Mouse (Mus musculus): ENCODE measurements around the gene Tnni1. TPM values are rescaled to one million over a fixed set of nuclear protein-coding genes. Genes with fewer than 3 reads are reported as not detected.
A peak's percentile ranks its signal among the peaks of the same experiment; 100 is the strongest.

Gene Tnni1
- polyA plus RNA-seq (2014; fragmentation: Nextera tagmentation; extraction: Ambion mirVana), result 42.1 and 58.2 TPM in 2 replicates

GRCm38 (mm10) chr1:135778780-135779535 lies at the start of gene Tnni1:
Gene Tnni1 (plus strand): TSS chr1:135779434.
- no peak within 1 kb of the TSS for H3K9ac ChIP-seq (ENCODE audit: low read depth, low read length)
- H3K27me3 ChIP-seq (replicated peaks; ENCODE audit: control insufficient read depth, insufficient read depth, low read length), result no peaks in the 10 kb centered on the region
- peaks cover 6% of the 10 kb centered on the region; the same call in 1 of the 2 replicates for H3K4me1 ChIP-seq (replicated peaks; ENCODE audit: control insufficient read depth, insufficient read depth, low read length)
- DNase-seq (ENCODE audit: low spot score), result no peak
- 25% methylated on average over 22 of the region's 22 CpGs for WGBS
- H3K36me3 ChIP-seq (ENCODE audit: control insufficient read depth, insufficient read depth, low read length), result no peaks in the 10 kb centered on the region
- H3K27ac ChIP-seq (ENCODE audit: low read depth, low read length), result peak within 1 kb of the TSS; percentile 19; the same call in 1 of the 2 replicates
- no peak; the same call in 1 of the 2 replicates for ATAC-seq (replicated peaks; ENCODE audit: low FRiP score)
- no peak within 1 kb of the TSS for H3K4me3 ChIP-seq (ENCODE audit: low read depth, low read length)
- H3K4me2 ChIP-seq, result no peak within 1 kb of the TSS
- H3K9me3 ChIP-seq (ENCODE audit: control insufficient read depth, low read length), result no peaks in the 10 kb centered on the region

- Histone ChIP-seq H3K9me3 (ENCODE audit: control insufficient read depth, low read length) (no peaks in the 10 kb centered on the region), H3K4me1 (replicated peaks; ENCODE audit: control insufficient read depth, insufficient read depth, low read length) (peaks cover 44% of the 10 kb centered on the region), H3K4me3 (ENCODE audit: low read depth, low read length) (peak overlapping the region; percentile 69), H3K27me3 (replicated peaks; ENCODE audit: control insufficient read depth, insufficient read depth, low read length) (no peaks in the 10 kb centered on the region), H3K36me3 (ENCODE audit: control insufficient read depth, insufficient read depth, low read length) (no peaks in the 10 kb centered on the region), H3K27ac (ENCODE audit: low read depth, low read length) (peak overlapping the region; percentile 68; the same call in 1 of the 2 replicates), H3K9ac (ENCODE audit: low read depth, low read length) (peak overlapping the region; percentile 78), H3K4me2 (peak overlapping the region; percentile 83)
- 14% methylated on average over 4 of the region's 4 CpGs for WGBS
- DNase-seq (ENCODE audit: low spot score) (no peak), ATAC-seq (replicated peaks; ENCODE audit: low FRiP score) (0 out of 2 replicates have a peak, but pooled peaks have one; percentile 7)
Measured at GRCm38 (mm10) chr1:135729821-135730220, 49.4 kb upstream of the Tnni1 start.

- Histone ChIP-seq H3K36me3 (ENCODE audit: control insufficient read depth, insufficient read depth, low read length) (no peaks in the 10 kb centered on the region), H3K9ac (ENCODE audit: low read depth, low read length) (peak overlapping the region; percentile 25), H3K9me3 (ENCODE audit: control insufficient read depth, low read length) (no peaks in the 10 kb centered on the region), H3K27ac (ENCODE audit: low read depth, low read length) (peak overlapping the region; percentile 68; the same call in 1 of the 2 replicates), H3K4me3 (ENCODE audit: low read depth, low read length) (peak overlapping the region; percentile 69), H3K4me2 (peak overlapping the region; percentile 83), H3K4me1 (replicated peaks; ENCODE audit: control insufficient read depth, insufficient read depth, low read length) (peaks cover 47% of the 10 kb centered on the region), H3K27me3 (replicated peaks; ENCODE audit: control insufficient read depth, insufficient read depth, low read length) (no peaks in the 10 kb centered on the region)
- no peak for DNase-seq (ENCODE audit: low spot score)
- no peak for ATAC-seq (replicated peaks; ENCODE audit: low FRiP score)
- 24% methylated on average over 3 of the region's 3 CpGs for WGBS
Measured at GRCm38 (mm10) chr1:135730296-135730695, 48.9 kb upstream of the Tnni1 start.

- Histone ChIP-seq H3K27me3 (replicated peaks; ENCODE audit: control insufficient read depth, insufficient read depth, low read length) (no peaks in the 10 kb centered on the region), H3K4me1 (replicated peaks; ENCODE audit: control insufficient read depth, insufficient read depth, low read length) (peaks cover 53% of the 10 kb centered on the region), H3K27ac (ENCODE audit: low read depth, low read length) (peak overlapping the region; percentile 27; the same call in 1 of the 2 replicates), H3K9me3 (ENCODE audit: control insufficient read depth, low read length) (no peaks in the 10 kb centered on the region), H3K4me3 (ENCODE audit: low read depth, low read length) (no peak overlapping the region), H3K4me2 (peak overlapping the region; percentile 83; the same call in 1 of the 2 replicates), H3K9ac (ENCODE audit: low read depth, low read length) (no peak overlapping the region), H3K36me3 (ENCODE audit: control insufficient read depth, insufficient read depth, low read length) (no peaks in the 10 kb centered on the region)
- DNase-seq (ENCODE audit: low spot score), result no peak
- ATAC-seq (replicated peaks; ENCODE audit: low FRiP score), result no peak
- WGBS, result 23% methylated on average over 7 of the region's 7 CpGs
Measured at GRCm38 (mm10) chr1:135731393-135731792, 47.8 kb upstream of the Tnni1 start.

GRCm38 (mm10) chr1:135731897-135732684 lies 47.1 kb upstream of the Tnni1 start:
- ATAC-seq (replicated peaks; ENCODE audit: low FRiP score), result no peak
- WGBS, result 55% methylated on average over 11 of the region's 11 CpGs
- DNase-seq (ENCODE audit: low spot score), result no peak

DNA sequence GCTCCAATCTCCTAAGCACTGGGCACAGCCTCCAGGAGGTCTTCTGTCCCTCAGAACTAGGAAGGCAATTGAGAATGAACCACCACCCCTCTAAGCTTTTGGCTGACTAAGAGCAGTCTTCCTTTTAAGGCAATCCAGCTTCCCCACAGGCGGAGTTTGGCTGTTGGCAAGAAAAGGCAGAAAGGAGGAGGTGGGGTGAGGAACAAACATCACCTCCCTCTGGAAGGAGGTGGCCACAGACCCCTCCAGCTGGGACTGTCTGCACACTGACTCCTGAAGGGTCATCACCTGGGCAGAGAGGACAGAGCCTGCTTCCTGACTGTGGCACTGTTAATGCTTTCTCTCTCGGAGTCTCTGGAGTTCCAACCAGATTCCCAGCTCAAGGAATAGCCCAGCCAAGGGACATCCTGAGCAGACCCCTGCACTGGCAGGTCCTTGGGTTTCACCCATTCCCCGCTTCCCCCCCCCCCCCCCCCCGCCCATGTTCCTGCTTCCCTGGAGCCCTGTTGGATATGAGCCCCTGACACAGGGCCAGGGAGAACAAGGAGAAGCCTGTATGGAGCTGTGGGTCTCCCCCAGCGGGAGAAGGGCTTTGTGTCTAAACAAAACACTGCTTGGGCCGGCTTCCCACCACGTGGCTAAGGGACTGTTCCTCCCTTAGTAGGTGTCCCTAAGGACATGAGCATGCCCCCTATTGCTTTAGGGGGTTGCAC lies 44.9 kb upstream of the Tnni1 start:
- ATAC-seq (replicated peaks; ENCODE audit: low FRiP score) (no peak), DNase-seq (ENCODE audit: low spot score) (no peak)
- no peak overlapping the region for H3K4me3 ChIP-seq (ENCODE audit: low read depth, low read length)
- H3K4me1 ChIP-seq (replicated peaks; ENCODE audit: control insufficient read depth, insufficient read depth, low read length), result peaks cover 52% of the 10 kb centered on the region
- no peak overlapping the region; the same call in 1 of the 2 replicates for H3K27ac ChIP-seq (ENCODE audit: low read depth, low read length)
- no peaks in the 10 kb centered on the region for H3K27me3 ChIP-seq (replicated peaks; ENCODE audit: control insufficient read depth, insufficient read depth, low read length)
- no peak overlapping the region for H3K4me2 ChIP-seq
- WGBS, result 55% methylated on average over 6 of the region's 7 CpGs
- no peak overlapping the region for H3K9ac ChIP-seq (ENCODE audit: low read depth, low read length)
- no peaks in the 10 kb centered on the region for H3K36me3 ChIP-seq (ENCODE audit: control insufficient read depth, insufficient read depth, low read length)
- no peaks in the 10 kb centered on the region for H3K9me3 ChIP-seq (ENCODE audit: control insufficient read depth, low read length)

More at GRCm38 (mm10) chr1:135731897-135732684, 47.1 kb upstream of the Tnni1 start:
- peak overlapping the region; percentile 83; the same call in 1 of the 2 replicates for H3K4me2 ChIP-seq
- no peak overlapping the region for H3K4me3 ChIP-seq (ENCODE audit: low read depth, low read length)
- no peaks in the 10 kb centered on the region for H3K27me3 ChIP-seq (replicated peaks; ENCODE audit: control insufficient read depth, insufficient read depth, low read length)
- peaks cover 53% of the 10 kb centered on the region for H3K4me1 ChIP-seq (replicated peaks; ENCODE audit: control insufficient read depth, insufficient read depth, low read length)
- peak overlapping the region; percentile 27; the same call in 1 of the 2 replicates for H3K27ac ChIP-seq (ENCODE audit: low read depth, low read length)
- H3K9me3 ChIP-seq (ENCODE audit: control insufficient read depth, low read length), result no peaks in the 10 kb centered on the region
- H3K36me3 ChIP-seq (ENCODE audit: control insufficient read depth, insufficient read depth, low read length), result no peaks in the 10 kb centered on the region
- H3K9ac ChIP-seq (ENCODE audit: low read depth, low read length), result no peak overlapping the region

- no peak overlapping the region for H3K9ac ChIP-seq (ENCODE audit: low read depth, low read length)
- H3K27me3 ChIP-seq (replicated peaks; ENCODE audit: control insufficient read depth, insufficient read depth, low read length), result no peaks in the 10 kb centered on the region
- no peak overlapping the region for H3K27ac ChIP-seq (ENCODE audit: low read depth, low read length)
- no peaks in the 10 kb centered on the region for H3K9me3 ChIP-seq (ENCODE audit: control insufficient read depth, low read length)
- peaks cover 47% of the 10 kb centered on the region for H3K4me1 ChIP-seq (replicated peaks; ENCODE audit: control insufficient read depth, insufficient read depth, low read length)
- H3K36me3 ChIP-seq (ENCODE audit: control insufficient read depth, insufficient read depth, low read length), result no peaks in the 10 kb centered on the region
- no peak overlapping the region for H3K4me2 ChIP-seq
- H3K4me3 ChIP-seq (ENCODE audit: low read depth, low read length), result no peak overlapping the region
- DNase-seq (ENCODE audit: low spot score) (no peak), ATAC-seq (replicated peaks; ENCODE audit: low FRiP score) (no peak)
- 39% methylated on average over 6 of the region's 6 CpGs for WGBS
Measured at GRCm38 (mm10) chr1:135735460-135735859, 43.8 kb upstream of the Tnni1 start.

GRCm38 (mm10) chr1:135744987-135745386 lies 34.2 kb upstream of the Tnni1 start:
- WGBS, result 85% methylated on average over 7 of the region's 7 CpGs
- no peak for ATAC-seq (replicated peaks; ENCODE audit: low FRiP score)
- H3K4me2 ChIP-seq, result no peak overlapping the region
- H3K27me3 ChIP-seq (replicated peaks; ENCODE audit: control insufficient read depth, insufficient read depth, low read length), result no peaks in the 10 kb centered on the region
- no peak overlapping the region for H3K9ac ChIP-seq (ENCODE audit: low read depth, low read length)
- no peaks in the 10 kb centered on the region for H3K9me3 ChIP-seq (ENCODE audit: control insufficient read depth, low read length)
- 0 out of 2 replicates have a peak, but pooled peaks cover 2% of the 10 kb centered on the region for H3K4me1 ChIP-seq (replicated peaks; ENCODE audit: control insufficient read depth, insufficient read depth, low read length)
- H3K36me3 ChIP-seq (ENCODE audit: control insufficient read depth, insufficient read depth, low read length), result peaks cover 13% of the 10 kb centered on the region
- no peak for DNase-seq (ENCODE audit: low spot score)
- no peak overlapping the region for H3K27ac ChIP-seq (ENCODE audit: low read depth, low read length)
- no peak overlapping the region for H3K4me3 ChIP-seq (ENCODE audit: low read depth, low read length)

Measured in liver, embryonic 11.5 days (tissue).